Mouse (Mus musculus) megakaryocyte progenitor cell, adult 5-6 weeks (primary cell): ENCODE measurements around the gene Hba-a1. TPM values are rescaled to one million over a fixed set of nuclear protein-coding genes. Genes with fewer than 3 reads are reported as not detected.
"Not testable (repeated sequence)": the region's sequence is repeated elsewhere in the genome, so short reads cannot be mapped to it uniquely, and the experiment has no call there.

Experiments used
- ATAC-seq: replicated peaks from 2 replicates; pipeline ENCODE4 v1.8.0; 2016; ENCODE audit warnings: mild to moderate bottlenecking, moderate TSS enrichment, inconsistent platforms; ENCODE audit not compliant: poor library complexity
- total RNA-seq, 2 experiments: library from RNA; stranded (forward) in 1 of 2; stranded (reverse) in 1 of 2; fragments of 157-497, 149-512 nt in 1 of 2; fragments of 200-1000 nt in 1 of 2; gene quantifications; 2 replicates each; pipeline versions ENCODE4 v1.2.3 to v1.2.4; 2015 to 2017

Gene Hba-a1
- total RNA-seq, 2 experiments from 2014 or later = 10.0 to 14.0 TPM

- ATAC-seq = no peak
Measured at GRCm38 (mm10) chr11:32256566-32256965, 26.7 kb upstream of the Hba-a1 start.

- no peak for ATAC-seq
Measured at GRCm38 (mm10) chr11:32262674-32263415, 20.5 kb upstream of the Hba-a1 start.

GRCm38 (mm10) chr11:32265117-32265738 is 18.1 kb upstream of the Hba-a1 start:
- ATAC-seq = peak; percentile 63

- ATAC-seq = no peak
Measured at GRCm38 (mm10) chr11:32266194-32266593, 17.1 kb upstream of the Hba-a1 start.

- ATAC-seq = no peak
Measured at GRCm38 (mm10) chr11:32266776-32267175, 16.5 kb upstream of the Hba-a1 start.

GRCm38 (mm10) chr11:32267188-32267884 is 16.0 kb upstream of the Hba-a1 start, which contains the start of gene Nprl3:
Nprl3 (minus strand) TSS chr11:32267707.
- peak; percentile 77 for ATAC-seq

- ATAC-seq = no peak
Measured at GRCm38 (mm10) chr11:32267964-32268363, 15.3 kb upstream of the Hba-a1 start.

GRCm38 (mm10) chr11:32268952-32269351 is 14.4 kb upstream of the Hba-a1 start:
- peak; percentile 63 for ATAC-seq

- ATAC-seq = no peak
Measured at GRCm38 (mm10) chr11:32271178-32271577, 12.1 kb upstream of the Hba-a1 start.

- ATAC-seq = no peak
Measured at GRCm38 (mm10) chr11:32276347-32276746, 7.0 kb upstream of the Hba-a1 start, which contains the start of gene Hba-x. Hba-x (plus strand) TSS chr11:32276400.

GRCm38 (mm10) chr11:32277736-32278457 is 5.4 kb upstream of the Hba-a1 start:
- no peak for ATAC-seq

- no peak for ATAC-seq
Measured at GRCm38 (mm10) chr11:32278458-32278957, 4.8 kb upstream of the Hba-a1 start.

GRCm38 (mm10) chr11:32280646-32281045 is 2.7 kb upstream of the Hba-a1 start:
- no peak for ATAC-seq

GRCm38 (mm10) chr11:32281416-32282144 is 1.7 kb upstream of the Hba-a1 start:
- no peak for ATAC-seq

GRCm38 (mm10) chr11:32284582-32284981 is 1.3 kb downstream of the Hba-a1 start:
- ATAC-seq = not testable (repeated sequence)

GRCm38 (mm10) chr11:32285031-32285775 is 1.9 kb downstream of the Hba-a1 start:
- ATAC-seq = no peak

- ATAC-seq = not testable (repeated sequence)
Measured at GRCm38 (mm10) chr11:32285887-32286286, 2.6 kb downstream of the Hba-a1 start.

- peak; percentile 74 for ATAC-seq
Measured at GRCm38 (mm10) chr11:32286695-32287492, 3.6 kb downstream of the Hba-a1 start, which contains the start of gene Hbq1b. Hbq1b (plus strand) TSS chr11:32286965.

GRCm38 (mm10) chr11:32287493-32287825 is 4.1 kb downstream of the Hba-a1 start:
- no peak for ATAC-seq
